Mouse (Mus musculus) testis, adult 2 months (tissue): ENCODE data around the gene Hspa13. TPM values are rescaled to one million over a fixed set of nuclear protein-coding genes. Genes with fewer than 3 reads are reported as not detected.
A peak's percentile ranks its signal among the peaks of the same experiment; 100 is the strongest.

Experiments used
- H3K27ac ChIP-seq: fragments of 200-500 bp; 2 replicates; pipeline ENCODE4 v1.5.1; 2012; ENCODE audit warnings: low read depth, low read length; ENCODE audit not compliant: control insufficient read depth, insufficient read depth
- H3K27me3 ChIP-seq: fragments of 200-500 bp; 2 replicates; pipeline ENCODE4 v1.6.1; 2012; ENCODE audit warnings: mild to moderate bottlenecking, low read length, moderate library complexity; ENCODE audit not compliant: control insufficient read depth, insufficient read depth
- H3K36me3 ChIP-seq: fragments of 200-500 bp; 2 replicates; pipeline ENCODE4 v1.6.1; 2012; ENCODE audit warnings: mild to moderate bottlenecking, low read length; ENCODE audit not compliant: control insufficient read depth, insufficient read depth
- H3K4me1 ChIP-seq: fragments of 200-500 bp; 2 replicates; pipeline ENCODE4 v1.6.1; 2012; ENCODE audit warnings: low read length; ENCODE audit not compliant: control insufficient read depth, insufficient read depth
- H3K4me3 ChIP-seq: fragments of 200-500 bp; 2 replicates; pipeline ENCODE4 v1.5.1; 2012; ENCODE audit warnings: low read depth, mild to moderate bottlenecking, low read length, moderate library complexity, mixed read lengths; ENCODE audit not compliant: control insufficient read depth
- CTCF ChIP-seq: fragments of 200-500 bp; IDR thresholded peaks from 2 replicates; pipeline ENCODE4 v1.5.1; 2012; ENCODE audit warnings: low read depth, mild to moderate bottlenecking, inconsistent platforms, low read length, moderate library complexity; ENCODE audit not compliant: control insufficient read depth, insufficient read depth, insufficient replicate concordance
- POLR2A ChIP-seq: fragments of 200-500 bp; IDR thresholded peaks from 2 replicates; pipeline ENCODE4 v1.6.1; 2012; ENCODE audit warnings: low read depth, mild to moderate bottlenecking, inconsistent platforms, low read length, moderate library complexity; ENCODE audit not compliant: control insufficient read depth
- polyA plus RNA-seq: library from polyadenylated mRNA; depleted of rRNA; stranded (reverse); fragments of >200 nt; gene quantifications from 2 replicates; pipeline ENCODE4 v1.2.3, GENCODE M21; 2012; rRNA removed

Gene Hspa13
- polyA plus RNA-seq, 1 experiment = 14.6 TPM

- no peaks in the 10 kb centered on the region for H3K27me3 ChIP-seq
- no peak for TF ChIP-seq CTCF
- no peak for TF ChIP-seq POLR2A
- no peaks in the 10 kb centered on the region for H3K4me1 ChIP-seq
- no peak overlapping the region for H3K27ac ChIP-seq
- no peaks in the 10 kb centered on the region for H3K36me3 ChIP-seq
- H3K4me3 ChIP-seq = no peak overlapping the region
Observed at GRCm38 (mm10) chr16:75744014-75744413, 22.9 kb downstream of the Hspa13 start.

- TF ChIP-seq POLR2A = no peak
- TF ChIP-seq CTCF = no peak
- no peaks in the 10 kb centered on the region for H3K36me3 ChIP-seq
- H3K27ac ChIP-seq = no peak overlapping the region
- no peaks in the 10 kb centered on the region for H3K27me3 ChIP-seq
- no peak overlapping the region for H3K4me3 ChIP-seq
- H3K4me1 ChIP-seq = no peaks in the 10 kb centered on the region
Observed at GRCm38 (mm10) chr16:75717405-75718173, 49.3 kb downstream of the Hspa13 start.

GRCm38 (mm10) chr16:75696176-75696575, 70.7 kb downstream of the Hspa13 start:
- H3K4me3 ChIP-seq = no peak overlapping the region
- no peaks in the 10 kb centered on the region for H3K36me3 ChIP-seq
- H3K4me1 ChIP-seq = no peaks in the 10 kb centered on the region
- H3K27me3 ChIP-seq = no peaks in the 10 kb centered on the region
- H3K27ac ChIP-seq = no peak overlapping the region
- TF ChIP-seq CTCF (peak; percentile 33; the same call in 1 of the 2 replicates), POLR2A (no peak)

Other genes starting within 250 kb of the Hspa13 start
- gene Lipi, start 181.0 kb downstream of the Hspa13 start, polyA plus RNA-seq = 0.07 and 0.10 TPM in 2 replicates
- gene Rbm11, start 174.3 kb downstream of the Hspa13 start, polyA plus RNA-seq = 4.5 and 4.7 TPM in 2 replicates